Mouse (Mus musculus) cortical plate, adult 2 months (tissue): ENCODE data around the gene Tdgf1.

Experiments
- CTCF ChIP-seq: fragments of 200-500 bp; IDR thresholded peaks from 2 replicates; pipeline ENCODE4 v1.5.1; 2011; ENCODE audit warnings: mild to moderate bottlenecking, control low read depth, low read length; ENCODE audit not compliant: insufficient read depth; ENCODE audit errors: extremely low read depth
- POLR2A ChIP-seq: fragments of 200-500 bp; IDR thresholded peaks from 2 replicates; pipeline ENCODE4 v1.6.1; 2011; ENCODE audit warnings: mild to moderate bottlenecking, low read length, control low read depth; ENCODE audit not compliant: insufficient read depth; ENCODE audit errors: extremely low read depth

DNA sequence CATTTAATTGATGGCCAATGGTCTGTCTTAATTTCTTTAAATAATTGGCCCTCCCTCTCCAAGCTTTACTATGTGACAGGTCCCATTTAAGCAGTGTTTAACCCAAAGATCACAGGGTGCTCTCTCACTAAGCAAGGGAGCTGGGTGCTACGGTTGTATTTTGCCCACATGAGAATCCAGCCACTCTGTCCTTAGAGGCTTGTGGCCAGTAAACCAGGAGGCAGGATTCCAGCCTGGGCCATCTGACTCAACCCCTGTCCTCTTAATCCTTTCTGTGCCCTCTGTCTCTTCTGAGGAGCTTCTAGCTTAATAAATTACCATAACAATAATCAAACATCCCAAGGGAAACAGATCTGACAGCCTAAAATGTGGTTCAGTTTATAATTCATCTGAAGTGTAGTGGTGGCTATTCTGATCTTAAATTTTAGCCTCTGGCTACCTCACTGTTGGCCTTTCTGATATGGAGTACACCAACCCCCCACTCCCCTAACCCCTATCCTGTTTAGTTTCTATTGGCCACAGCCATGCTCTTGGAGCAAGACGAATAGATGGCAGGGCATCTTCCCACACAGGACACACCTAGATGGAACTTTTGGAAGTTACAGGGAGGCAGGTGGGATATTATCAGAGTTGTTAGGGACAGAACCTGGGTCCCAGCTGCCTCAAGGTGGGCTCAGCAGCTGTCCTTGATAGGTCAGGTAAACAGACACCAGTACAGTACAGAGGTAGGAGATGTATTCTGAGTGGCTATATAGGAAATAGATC is 8.9 kb upstream of the Tdgf1 start:
- no peak for TF ChIP-seq POLR2A
- no peak for TF ChIP-seq CTCF
